Mouse (Mus musculus): ENCODE results near the gene Cdh1. TPM values are rescaled to one million over a fixed set of nuclear protein-coding genes. Genes with fewer than 3 reads are reported as not detected.
A peak's percentile ranks its signal among the peaks of the same experiment; 100 is the strongest.

Cdh1 gene
- polyA plus RNA-seq, 1 experiment from 2014 or later = 6.4 TPM

- Histone ChIP-seq H3K4me1 (ENCODE audit: control insufficient read depth, insufficient read depth, low read length) (peaks cover 5% of the 10 kb centered on the region), H3K4me3 (ENCODE audit: low read depth, low read length) (no peak overlapping the region), H3K27me3 (ENCODE audit: control insufficient read depth, insufficient read depth, low read length) (no peaks in the 10 kb centered on the region), H3K4me2 (no peak overlapping the region), H3K36me3 (ENCODE audit: control insufficient read depth, insufficient read depth, low read length) (no peaks in the 10 kb centered on the region), H3K9ac (ENCODE audit: low read length) (no peak overlapping the region), H3K27ac (ENCODE audit: low read depth, low read length) (no peak overlapping the region), H3K9me3 (ENCODE audit: control insufficient read depth, low read length) (no peaks in the 10 kb centered on the region)
- no peak for DNase-seq (ENCODE audit: low spot score, missing footprints)
- ATAC-seq (ENCODE audit: low FRiP score) = no peak
These were observed 20.8 kb downstream of the Cdh1 start for GRCm38 (mm10) chr8:106623954-106624353.

GRCm38 (mm10) chr8:106624743-106625142 lies 21.6 kb downstream of the Cdh1 start:
- Histone ChIP-seq H3K4me3 (ENCODE audit: low read depth, low read length) (no peak overlapping the region), H3K27ac (ENCODE audit: low read depth, low read length) (no peak overlapping the region), H3K4me1 (ENCODE audit: control insufficient read depth, insufficient read depth, low read length) (no peaks in the 10 kb centered on the region; the same call in 1 of the 2 replicates), H3K27me3 (ENCODE audit: control insufficient read depth, insufficient read depth, low read length) (no peaks in the 10 kb centered on the region), H3K9ac (ENCODE audit: low read length) (no peak overlapping the region), H3K4me2 (no peak overlapping the region), H3K36me3 (ENCODE audit: control insufficient read depth, insufficient read depth, low read length) (no peaks in the 10 kb centered on the region), H3K9me3 (ENCODE audit: control insufficient read depth, low read length) (no peaks in the 10 kb centered on the region)
- ATAC-seq (ENCODE audit: low FRiP score) (no peak), DNase-seq (ENCODE audit: low spot score, missing footprints) (no peak)
- 87% methylated on average over 3 of the region's 3 CpGs for whole genome bisulfite sequencing

- no peak for DNase-seq (ENCODE audit: low spot score, missing footprints)
- Histone ChIP-seq H3K9me3 (ENCODE audit: control insufficient read depth, low read length) (no peaks in the 10 kb centered on the region), H3K36me3 (ENCODE audit: control insufficient read depth, insufficient read depth, low read length) (no peaks in the 10 kb centered on the region), H3K9ac (ENCODE audit: low read length) (no peak overlapping the region), H3K4me2 (no peak overlapping the region), H3K4me1 (ENCODE audit: control insufficient read depth, insufficient read depth, low read length) (no peaks in the 10 kb centered on the region), H3K27ac (ENCODE audit: low read depth, low read length) (no peak overlapping the region), H3K4me3 (ENCODE audit: low read depth, low read length) (no peak overlapping the region), H3K27me3 (ENCODE audit: control insufficient read depth, insufficient read depth, low read length) (no peaks in the 10 kb centered on the region)
- no peak for ATAC-seq (ENCODE audit: low FRiP score)
- 70% methylated on average over 9 of the region's 9 CpGs for WGBS
These were observed 23.1 kb downstream of the Cdh1 start for GRCm38 (mm10) chr8:106626096-106626865.

GRCm38 (mm10) chr8:106628291-106628964 lies 25.3 kb downstream of the Cdh1 start:
- no peak for ATAC-seq (ENCODE audit: low FRiP score)
- no peaks in the 10 kb centered on the region for H3K4me1 ChIP-seq (ENCODE audit: control insufficient read depth, insufficient read depth, low read length)
- DNase-seq (ENCODE audit: low spot score, missing footprints) = no peak
- H3K27ac ChIP-seq (ENCODE audit: low read depth, low read length) = no peak overlapping the region
- H3K9me3 ChIP-seq (ENCODE audit: control insufficient read depth, low read length) = no peaks in the 10 kb centered on the region
- 82% methylated on average over 11 of the region's 11 CpGs for WGBS
- no peaks in the 10 kb centered on the region for H3K27me3 ChIP-seq (ENCODE audit: control insufficient read depth, insufficient read depth, low read length)
- no peak overlapping the region for H3K4me3 ChIP-seq (ENCODE audit: low read depth, low read length)
- no peak overlapping the region for H3K9ac ChIP-seq (ENCODE audit: low read length)
- H3K4me2 ChIP-seq = no peak overlapping the region
- H3K36me3 ChIP-seq (ENCODE audit: control insufficient read depth, insufficient read depth, low read length) = no peaks in the 10 kb centered on the region

GRCm38 (mm10) chr8:106629456-106629855 lies 26.3 kb downstream of the Cdh1 start:
- Histone ChIP-seq H3K27me3 (ENCODE audit: control insufficient read depth, insufficient read depth, low read length) (no peaks in the 10 kb centered on the region), H3K36me3 (ENCODE audit: control insufficient read depth, insufficient read depth, low read length) (no peaks in the 10 kb centered on the region), H3K4me2 (no peak overlapping the region), H3K9ac (ENCODE audit: low read length) (no peak overlapping the region), H3K4me1 (ENCODE audit: control insufficient read depth, insufficient read depth, low read length) (no peaks in the 10 kb centered on the region), H3K4me3 (ENCODE audit: low read depth, low read length) (no peak overlapping the region), H3K27ac (ENCODE audit: low read depth, low read length) (no peak overlapping the region), H3K9me3 (ENCODE audit: control insufficient read depth, low read length) (no peaks in the 10 kb centered on the region)
- no peak for DNase-seq (ENCODE audit: low spot score, missing footprints)
- 72% methylated on average over 5 of the region's 5 CpGs for WGBS
- ATAC-seq (ENCODE audit: low FRiP score) = no peak

- DNase-seq (ENCODE audit: low spot score, missing footprints) = no peak
- Histone ChIP-seq H3K4me2 (no peak overlapping the region), H3K27me3 (ENCODE audit: control insufficient read depth, insufficient read depth, low read length) (no peaks in the 10 kb centered on the region), H3K4me1 (ENCODE audit: control insufficient read depth, insufficient read depth, low read length) (no peaks in the 10 kb centered on the region), H3K9me3 (ENCODE audit: control insufficient read depth, low read length) (no peaks in the 10 kb centered on the region), H3K9ac (ENCODE audit: low read length) (no peak overlapping the region), H3K4me3 (ENCODE audit: low read depth, low read length) (no peak overlapping the region), H3K36me3 (ENCODE audit: control insufficient read depth, insufficient read depth, low read length) (no peaks in the 10 kb centered on the region), H3K27ac (ENCODE audit: low read depth, low read length) (no peak overlapping the region)
- 46% methylated on average over 5 of the region's 5 CpGs for WGBS
- ATAC-seq (ENCODE audit: low FRiP score) = no peak
These were observed 28.8 kb downstream of the Cdh1 start for GRCm38 (mm10) chr8:106631904-106632303.

- ATAC-seq (ENCODE audit: low FRiP score) = no peak
- no peak overlapping the region for H3K9ac ChIP-seq (ENCODE audit: low read length)
- H3K4me1 ChIP-seq (ENCODE audit: control insufficient read depth, insufficient read depth, low read length) = no peaks in the 10 kb centered on the region
- WGBS = 17% methylated on average over 8 of the region's 8 CpGs
- no peak overlapping the region for H3K27ac ChIP-seq (ENCODE audit: low read depth, low read length)
- DNase-seq (ENCODE audit: low spot score, missing footprints) = no peak
- no peaks in the 10 kb centered on the region for H3K36me3 ChIP-seq (ENCODE audit: control insufficient read depth, insufficient read depth, low read length)
- no peaks in the 10 kb centered on the region for H3K9me3 ChIP-seq (ENCODE audit: control insufficient read depth, low read length)
- H3K4me3 ChIP-seq (ENCODE audit: low read depth, low read length) = no peak overlapping the region
- no peak overlapping the region; the same call in 1 of the 2 replicates for H3K4me2 ChIP-seq
- H3K27me3 ChIP-seq (ENCODE audit: control insufficient read depth, insufficient read depth, low read length) = no peaks in the 10 kb centered on the region
These were observed 29.5 kb downstream of the Cdh1 start for GRCm38 (mm10) chr8:106632650-106633049.

GRCm38 (mm10) chr8:106633361-106634158 lies 30.4 kb downstream of the Cdh1 start:
- WGBS = 75% methylated on average over 17 of the region's 17 CpGs
- H3K9ac ChIP-seq (ENCODE audit: low read length) = no peak overlapping the region
- no peak for ATAC-seq (ENCODE audit: low FRiP score)
- no peaks in the 10 kb centered on the region for H3K4me1 ChIP-seq (ENCODE audit: control insufficient read depth, insufficient read depth, low read length)
- no peak overlapping the region for H3K27ac ChIP-seq (ENCODE audit: low read depth, low read length)
- H3K27me3 ChIP-seq (ENCODE audit: control insufficient read depth, insufficient read depth, low read length) = no peaks in the 10 kb centered on the region
- no peak overlapping the region for H3K4me3 ChIP-seq (ENCODE audit: low read depth, low read length)
- DNase-seq (ENCODE audit: low spot score, missing footprints) = peak; percentile 72
- no peaks in the 10 kb centered on the region for H3K9me3 ChIP-seq (ENCODE audit: control insufficient read depth, low read length)
- no peak overlapping the region for H3K4me2 ChIP-seq
- H3K36me3 ChIP-seq (ENCODE audit: control insufficient read depth, insufficient read depth, low read length) = no peaks in the 10 kb centered on the region

- Histone ChIP-seq H3K9ac (ENCODE audit: low read length) (no peak overlapping the region), H3K36me3 (ENCODE audit: control insufficient read depth, insufficient read depth, low read length) (no peaks in the 10 kb centered on the region), H3K27me3 (ENCODE audit: control insufficient read depth, insufficient read depth, low read length) (no peaks in the 10 kb centered on the region), H3K4me3 (ENCODE audit: low read depth, low read length) (no peak overlapping the region), H3K27ac (ENCODE audit: low read depth, low read length) (no peak overlapping the region), H3K9me3 (ENCODE audit: control insufficient read depth, low read length) (no peaks in the 10 kb centered on the region), H3K4me1 (ENCODE audit: control insufficient read depth, insufficient read depth, low read length) (no peaks in the 10 kb centered on the region), H3K4me2 (no peak overlapping the region)
- WGBS = 52% methylated on average over 5 of the region's 5 CpGs
- no peak for DNase-seq (ENCODE audit: low spot score, missing footprints)
- ATAC-seq (ENCODE audit: low FRiP score) = no peak
These were observed 32.1 kb downstream of the Cdh1 start for GRCm38 (mm10) chr8:106635284-106635683.
